Mouse (Mus musculus) kidney, postnatal 36 days (tissue): ENCODE results near the gene Fbxo5.
A peak's percentile ranks its signal among the peaks of the same experiment; 100 is the strongest.

Source experiments
- DNase-seq, 2 experiments: peaks; one replicate each; pipeline ENCODE4 v3.0.0; 2021 to 2022; ENCODE audit warnings: mixed read lengths in 2 of 2

Fbxo5 gene

GRCm38 (mm10) chr10:5805243-5805730 lies at the start of gene Fbxo5:
Fbxo5 (minus strand) TSS chr10:5805600.
- DNase-seq, result peak; percentile 98 to 99

DNA sequence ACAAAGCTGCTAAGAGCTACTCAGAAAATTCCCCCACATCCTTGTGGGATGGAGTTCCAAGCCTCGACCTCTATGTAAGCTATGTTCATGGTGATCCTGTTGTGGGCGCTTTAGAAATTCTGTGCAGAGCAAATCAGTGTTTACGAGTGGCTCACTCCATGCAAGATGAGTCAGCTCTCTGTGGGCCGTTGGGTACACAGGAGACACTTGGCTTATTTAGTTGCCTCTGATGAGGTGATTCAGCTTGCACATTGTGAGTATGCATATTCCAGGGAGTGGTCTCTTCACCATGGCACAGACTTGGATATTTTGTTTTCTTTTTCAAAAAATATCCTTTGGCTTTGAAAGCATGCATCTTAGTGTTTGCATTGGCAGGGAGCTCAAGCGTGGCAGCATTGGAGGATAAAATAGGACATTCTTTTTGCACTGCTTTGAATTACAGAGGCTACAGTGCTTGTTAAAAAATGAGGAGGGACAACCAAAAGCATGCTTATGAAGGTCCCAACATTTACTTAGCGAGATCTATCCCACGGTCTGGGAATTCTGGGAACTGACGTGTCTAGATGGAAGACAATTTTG lies 48.0 kb upstream of the Fbxo5 start:
- DNase-seq, result no peak

- DNase-seq, result peak in 1 of 2 experiments; percentile 4
Observed at GRCm38 (mm10) chr10:5846939-5847338, 41.5 kb upstream of the Fbxo5 start.

DNA sequence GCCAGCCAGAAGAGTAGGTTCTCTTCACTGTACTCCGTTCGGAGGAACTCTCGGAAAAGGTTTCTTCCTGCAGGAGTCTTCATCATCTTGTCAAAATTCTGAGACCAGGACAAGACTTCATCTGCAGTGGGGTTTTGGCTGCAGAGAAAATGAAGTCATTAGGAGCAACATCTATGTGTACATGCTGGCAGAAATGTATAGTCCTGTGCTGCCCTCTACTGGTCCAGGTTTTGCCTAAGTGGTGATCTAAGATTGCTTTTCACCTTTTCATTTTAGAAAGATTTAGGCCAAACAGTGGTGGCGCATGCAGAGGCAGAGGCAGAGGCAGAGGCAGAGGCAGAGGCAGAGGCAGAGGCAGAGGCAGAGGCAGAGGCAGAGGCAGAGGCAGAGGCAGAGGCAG lies 36.0 kb upstream of the Fbxo5 start:
- peak; percentile 65 to 85 for DNase-seq

- no peak for DNase-seq
Observed at GRCm38 (mm10) chr10:5826336-5827025, 21.1 kb upstream of the Fbxo5 start.

DNA sequence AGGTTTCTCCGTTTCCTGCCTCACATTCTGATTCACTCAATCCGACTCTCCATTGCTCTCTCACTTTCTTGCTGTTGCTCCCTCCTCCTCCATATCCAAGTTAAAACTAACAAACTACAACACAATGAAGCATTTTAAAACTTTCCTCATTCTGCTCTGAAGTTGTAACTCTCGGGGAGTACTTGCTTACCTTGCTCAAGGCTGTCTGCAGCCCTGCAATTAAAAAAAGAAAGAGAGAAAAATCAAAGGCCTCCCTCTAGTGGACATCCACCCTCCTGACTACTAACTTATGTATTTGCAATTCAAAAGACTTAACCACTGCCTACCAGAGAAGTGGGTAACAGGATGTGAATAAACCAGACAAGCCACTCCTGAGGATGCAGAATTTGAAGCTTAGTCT lies 19.4 kb upstream of the Fbxo5 start:
- peak; percentile 65 to 79 for DNase-seq

DNA sequence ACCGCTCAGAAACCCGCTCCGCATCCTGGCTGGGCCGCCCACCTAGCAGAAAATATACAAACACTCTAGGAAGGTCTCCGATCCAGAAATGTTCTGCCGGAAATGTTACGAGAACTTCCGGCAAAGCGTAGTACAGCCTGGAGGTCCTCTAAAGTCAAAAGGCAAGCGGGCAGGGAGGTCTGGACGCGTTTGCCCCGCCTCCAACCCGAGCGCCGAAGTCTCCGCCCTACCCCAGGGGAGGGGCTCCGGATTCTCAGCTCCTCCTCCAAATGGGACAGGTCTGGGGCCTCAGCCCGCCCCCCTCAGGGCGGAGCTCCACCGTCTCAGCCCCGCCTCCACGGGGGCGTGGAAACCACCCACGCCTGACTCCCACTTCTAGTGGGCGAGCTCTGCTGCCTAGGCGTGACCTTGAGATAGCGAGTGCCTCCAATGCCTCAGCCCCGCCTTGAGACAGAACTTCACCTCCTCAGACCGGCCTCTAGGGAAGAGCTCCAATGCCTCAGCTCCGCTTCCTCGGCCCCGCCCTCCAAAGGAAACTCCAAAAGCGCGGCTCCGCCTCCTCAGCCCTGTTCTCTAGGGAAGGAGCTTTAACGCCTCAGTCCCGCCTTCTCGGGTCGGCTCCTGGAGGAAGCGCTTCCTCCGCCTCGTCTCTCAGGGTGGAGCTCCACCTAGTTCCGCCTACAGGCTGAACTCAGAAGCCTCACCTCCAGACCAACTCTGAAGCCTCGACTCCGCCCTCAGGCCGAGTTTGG lies 18.5 kb upstream of the Fbxo5 start, which contains the start of gene Mtrf1l:
Gene Mtrf1l (minus strand): TSS at position 171 of the 752 bp plus-strand sequence.
- DNase-seq, result peak; percentile 98 to 99

GRCm38 (mm10) chr10:5823291-5823739 lies 17.9 kb upstream of the Fbxo5 start:
- no peak for DNase-seq

GRCm38 (mm10) chr10:5818772-5819171 lies 13.4 kb upstream of the Fbxo5 start:
- DNase-seq, result no peak

DNA sequence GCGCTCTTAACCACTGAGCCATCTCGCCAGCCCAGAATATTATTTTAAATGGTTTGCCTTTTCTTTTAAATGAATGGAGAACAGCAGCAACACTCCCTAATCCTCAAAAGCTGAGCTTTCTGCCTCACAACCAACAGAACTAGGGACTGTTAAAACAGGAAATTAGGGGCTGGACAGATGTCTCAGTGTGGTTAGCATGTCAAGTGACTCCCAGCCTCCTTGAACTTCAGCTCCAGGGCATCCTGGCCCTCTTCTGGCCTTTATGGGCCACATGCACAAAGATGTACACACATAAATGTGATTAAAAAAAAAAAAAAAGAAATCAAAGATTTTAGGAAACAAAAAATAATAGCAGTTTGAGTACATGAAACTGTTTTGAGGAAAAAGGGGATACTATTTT lies 10.6 kb upstream of the Fbxo5 start:
- DNase-seq, result no peak

GRCm38 (mm10) chr10:5813724-5814123 lies 8.3 kb upstream of the Fbxo5 start:
- DNase-seq, result no peak

DNA sequence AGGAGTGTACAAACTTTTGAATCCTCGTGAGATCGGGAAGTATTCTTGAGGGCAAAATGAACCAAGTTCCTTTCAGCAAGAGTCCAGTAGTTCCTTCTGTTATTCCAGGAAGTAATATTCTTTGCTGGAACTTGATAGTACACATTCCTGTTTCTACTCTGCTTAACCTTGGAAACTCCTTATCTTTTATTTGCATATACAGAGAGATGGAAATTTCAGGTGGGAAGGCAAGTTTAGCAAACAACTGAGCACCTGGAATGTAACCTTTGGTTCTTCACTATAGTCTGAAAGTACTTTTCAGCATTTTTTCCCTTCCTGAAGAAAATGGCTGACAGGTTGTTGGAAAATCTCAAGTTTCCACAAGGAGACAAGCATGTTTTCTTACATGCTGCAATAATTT lies 2.3 kb upstream of the Fbxo5 start:
- no peak for DNase-seq

DNA sequence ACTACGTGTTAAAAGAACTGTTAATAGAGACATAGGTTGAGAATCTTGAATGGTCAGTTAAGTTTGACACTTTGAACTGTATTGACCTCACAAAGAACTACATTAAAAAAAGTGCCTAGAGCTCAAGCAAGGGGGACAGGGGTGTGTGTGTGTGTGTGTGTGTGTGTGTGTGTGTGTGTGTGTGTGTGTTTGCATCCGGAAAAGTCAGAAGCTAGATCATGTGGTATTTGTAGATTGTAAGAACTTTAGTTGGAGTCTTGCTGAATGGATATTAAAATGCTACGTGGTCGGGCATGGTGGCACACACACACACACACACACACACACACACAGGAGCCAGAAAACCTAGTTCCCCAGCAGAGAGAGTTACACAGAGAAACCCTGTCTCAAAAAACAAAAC lies 1.6 kb upstream of the Fbxo5 start:
- DNase-seq, result no peak

DNA sequence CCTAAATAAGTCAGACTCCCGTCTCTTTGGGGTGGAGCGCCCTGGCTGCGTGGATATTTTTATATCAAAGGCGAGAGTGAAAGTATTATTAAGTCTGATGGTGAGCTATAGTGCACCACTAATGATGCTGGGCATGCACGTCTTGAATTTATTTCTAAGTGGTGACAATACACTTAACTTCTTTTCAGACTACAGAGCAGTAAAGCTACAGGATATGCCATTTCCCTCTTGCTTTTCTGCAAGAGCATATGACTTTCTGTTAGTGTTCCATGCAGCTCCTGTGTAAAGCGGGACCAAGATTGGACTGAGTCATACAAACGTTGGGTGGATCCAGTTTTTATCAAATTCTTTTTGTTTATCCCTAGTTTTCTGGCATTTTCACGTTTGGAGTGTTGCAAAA lies 1.0 kb upstream of the Fbxo5 start:
- DNase-seq, result no peak

DNA sequence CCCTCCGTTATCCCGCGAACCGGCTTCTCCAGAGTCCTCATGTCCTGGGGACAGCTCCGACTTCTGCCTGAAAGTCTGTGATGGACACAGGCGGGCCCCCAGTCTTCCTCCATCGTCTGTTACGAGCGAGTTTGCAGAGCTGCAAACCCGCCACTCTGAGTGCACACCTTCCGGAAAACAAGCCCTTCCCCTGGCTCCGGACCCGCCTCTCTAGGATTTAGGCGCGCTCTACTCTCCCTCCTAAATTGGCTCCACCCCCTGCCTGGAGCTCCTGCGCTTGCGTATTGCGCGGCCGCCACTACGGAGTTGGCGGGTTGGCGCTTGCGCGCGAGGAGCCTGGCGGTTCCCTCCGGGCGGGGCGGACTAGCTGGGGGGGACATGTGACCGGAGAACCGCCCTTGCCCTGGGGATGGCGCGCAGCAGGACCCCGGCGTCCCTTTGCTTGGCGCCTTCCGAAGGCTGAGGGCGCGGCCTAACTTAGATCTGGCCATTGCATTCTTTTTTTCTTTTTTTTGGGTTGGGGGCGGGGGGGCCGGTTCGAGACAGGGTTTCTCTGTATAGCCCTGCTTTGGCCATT lies 419 bp upstream of the Fbxo5 start:
- DNase-seq, result peak; percentile 97

DNA sequence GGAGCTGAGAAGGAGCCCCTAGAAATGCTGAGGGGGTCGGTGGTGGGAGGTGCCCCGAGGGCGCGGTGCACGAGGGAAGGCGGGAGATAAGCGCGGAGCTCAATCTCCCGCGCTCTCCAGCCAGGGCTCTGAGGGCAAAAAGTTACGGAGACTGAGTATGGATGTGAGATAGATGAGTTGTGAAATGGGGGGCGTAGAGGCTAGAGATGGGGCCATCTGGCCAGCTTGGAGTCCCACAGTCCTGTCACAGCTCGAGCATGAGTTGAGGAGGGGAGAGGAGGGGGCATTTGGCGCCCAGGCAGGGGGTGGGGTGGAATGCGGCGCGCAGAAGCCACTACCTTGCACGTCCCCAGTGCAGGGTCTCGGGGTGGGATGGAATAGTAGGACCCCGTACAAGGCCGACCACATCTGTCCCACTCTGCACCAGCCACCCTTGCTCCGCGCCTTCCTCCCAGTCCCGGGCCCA lies 676 bp downstream of the Fbxo5 start:
- peak in 1 of 2 experiments; percentile 4 for DNase-seq

DNA sequence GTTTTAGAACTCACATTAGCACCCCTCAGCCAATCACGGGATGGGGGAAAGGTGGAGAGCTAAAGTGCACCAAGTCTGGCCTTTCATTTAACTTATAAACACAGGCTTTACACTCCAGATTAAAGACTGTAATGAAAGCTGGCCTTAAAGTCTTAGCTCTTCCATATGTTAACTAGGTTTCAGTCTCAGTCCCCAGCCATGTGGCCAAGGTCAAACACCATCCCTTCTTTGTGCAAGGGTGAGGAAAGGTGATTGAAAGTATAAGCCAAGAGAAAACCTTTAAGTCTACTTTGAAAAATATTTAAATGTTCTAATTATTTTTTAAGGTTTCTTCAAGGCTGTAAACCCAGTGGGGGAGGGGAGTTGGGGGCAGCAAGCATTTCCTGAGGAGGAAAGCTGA lies 1.7 kb downstream of the Fbxo5 start:
- no peak for DNase-seq

DNA sequence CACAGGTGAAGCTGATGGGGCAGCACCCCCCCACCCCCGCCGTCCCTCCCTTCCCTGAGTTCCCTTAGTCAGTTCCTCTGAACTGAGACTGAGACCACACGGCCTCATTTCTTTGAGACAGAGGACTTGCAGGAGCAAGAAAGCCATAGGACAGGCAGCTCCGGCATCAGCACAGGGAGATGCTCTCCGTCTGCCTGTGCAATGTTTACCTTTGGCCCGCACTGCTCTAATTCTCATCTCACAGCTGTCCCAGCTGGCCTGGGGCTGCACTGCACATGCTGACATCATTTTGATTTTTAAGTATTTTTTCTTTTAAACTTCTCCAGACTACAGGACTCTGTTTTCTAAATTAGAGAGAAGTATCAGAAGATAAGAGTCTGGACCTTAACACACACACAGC lies 2.5 kb downstream of the Fbxo5 start:
- no peak for DNase-seq

DNA sequence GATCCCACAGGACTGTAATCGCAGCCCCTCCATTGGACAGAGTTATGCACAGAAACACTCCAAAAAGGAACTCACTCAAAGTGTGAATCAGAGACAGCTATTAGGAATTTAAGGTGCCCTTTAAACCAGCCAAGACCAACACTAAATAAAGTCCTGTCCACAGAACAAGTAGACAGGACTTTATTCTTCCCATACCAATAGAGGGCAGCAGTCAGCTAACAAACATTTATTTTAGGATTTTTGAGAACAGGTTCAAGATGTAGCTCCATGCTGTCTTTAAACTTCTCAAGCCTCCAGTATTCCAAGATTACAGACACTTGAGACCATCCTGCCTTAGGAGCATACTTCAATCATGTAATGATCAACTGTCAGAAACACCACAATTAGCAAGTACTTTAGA lies 4.9 kb downstream of the Fbxo5 start:
- peak; percentile 6 to 21 for DNase-seq

DNA sequence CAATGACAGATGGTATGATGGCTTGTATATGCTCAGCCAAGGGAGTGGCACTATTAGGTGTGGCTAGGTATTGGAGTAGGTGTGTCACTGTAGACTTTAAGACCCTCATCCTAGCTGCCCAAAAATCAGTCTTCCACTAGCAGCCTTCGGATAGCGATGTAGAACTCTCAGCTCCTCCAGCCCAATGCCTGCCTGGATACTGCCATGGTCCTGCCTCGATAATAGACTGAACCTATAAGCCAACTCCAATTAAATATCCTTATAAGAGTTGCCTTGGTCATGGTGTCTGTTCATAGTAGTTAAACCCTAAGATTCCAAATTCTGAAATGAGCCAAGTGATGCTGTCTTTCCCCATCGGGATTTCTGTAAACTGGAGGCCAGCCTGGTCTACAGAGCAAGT lies 7.3 kb downstream of the Fbxo5 start:
- no peak for DNase-seq

- DNase-seq, result peak; percentile 25 to 80
Observed at GRCm38 (mm10) chr10:5790657-5791056, 14.7 kb downstream of the Fbxo5 start.

GRCm38 (mm10) chr10:5786923-5787322 lies 18.5 kb downstream of the Fbxo5 start:
- DNase-seq, result peak; percentile 8 to 50
